Mouse (Mus musculus): ENCODE data around the gene Gm3336. TPM values are rescaled to one million over a fixed set of nuclear protein-coding genes. Genes with fewer than 3 reads are reported as not detected.

Gene Gm3336
- polyA plus RNA-seq, 1 experiment, result 73.6 TPM

DNA sequence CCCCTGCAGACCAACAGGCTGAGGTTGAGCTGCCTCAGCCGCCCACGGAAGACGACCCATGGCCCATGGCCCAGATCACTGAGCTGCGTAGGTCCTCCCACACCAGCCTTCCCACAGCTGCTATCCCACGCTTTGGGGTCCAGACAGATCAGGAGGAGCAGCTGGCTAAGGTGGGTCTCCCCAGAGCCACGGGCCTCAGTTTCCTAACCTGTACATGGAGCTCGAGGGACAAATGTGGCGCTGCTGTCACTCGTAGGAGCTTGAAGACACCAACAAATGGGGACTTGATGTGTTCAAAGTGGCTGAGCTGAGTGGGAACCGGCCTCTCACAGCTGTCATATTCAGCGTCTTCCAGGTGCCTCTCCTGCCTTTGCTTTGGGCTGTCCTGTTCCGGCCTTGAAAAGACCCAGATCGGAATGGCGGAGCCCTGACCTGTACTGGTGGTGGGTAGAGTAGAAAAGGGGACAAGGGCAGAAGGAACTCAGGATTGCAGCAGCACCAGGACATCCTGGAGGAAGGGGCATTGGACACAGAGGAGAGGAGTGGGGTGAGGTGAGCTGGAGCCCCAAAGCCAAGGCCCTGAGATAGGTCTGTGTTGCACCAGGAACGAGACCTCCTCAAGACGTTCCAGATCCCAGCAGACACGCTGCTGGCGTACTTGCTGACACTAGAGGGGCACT, 29.0 kb downstream of the Gm3336 start:
- H3K4me3 ChIP-seq (ENCODE audit: low read depth, low read length), result no peak overlapping the region
- H3K36me3 ChIP-seq (ENCODE audit: control insufficient read depth, insufficient read depth, low read length), result no peaks in the 10 kb centered on the region
- 85% methylated on average over 18 of the region's 18 CpGs for WGBS
- TF ChIP-seq CTCF (IDR thresholded peaks at IDR 0.05; ENCODE audit: extremely low read depth, insufficient read length, insufficient replicate concordance, low read depth, low read length) (no peak), POLR2A (IDR thresholded peaks at IDR 0.05; ENCODE audit: low read depth, low read length) (no peak)
- peaks cover 11% of the 10 kb centered on the region for H3K4me1 ChIP-seq (ENCODE audit: control insufficient read depth, insufficient read depth, insufficient read length, low read length)
- no peak overlapping the region for H3K27ac ChIP-seq (ENCODE audit: insufficient read depth, low read depth, low read length)
- peaks cover 26% of the 10 kb centered on the region for H3K27me3 ChIP-seq (ENCODE audit: control insufficient read depth, insufficient read depth, low read length)

DNA sequence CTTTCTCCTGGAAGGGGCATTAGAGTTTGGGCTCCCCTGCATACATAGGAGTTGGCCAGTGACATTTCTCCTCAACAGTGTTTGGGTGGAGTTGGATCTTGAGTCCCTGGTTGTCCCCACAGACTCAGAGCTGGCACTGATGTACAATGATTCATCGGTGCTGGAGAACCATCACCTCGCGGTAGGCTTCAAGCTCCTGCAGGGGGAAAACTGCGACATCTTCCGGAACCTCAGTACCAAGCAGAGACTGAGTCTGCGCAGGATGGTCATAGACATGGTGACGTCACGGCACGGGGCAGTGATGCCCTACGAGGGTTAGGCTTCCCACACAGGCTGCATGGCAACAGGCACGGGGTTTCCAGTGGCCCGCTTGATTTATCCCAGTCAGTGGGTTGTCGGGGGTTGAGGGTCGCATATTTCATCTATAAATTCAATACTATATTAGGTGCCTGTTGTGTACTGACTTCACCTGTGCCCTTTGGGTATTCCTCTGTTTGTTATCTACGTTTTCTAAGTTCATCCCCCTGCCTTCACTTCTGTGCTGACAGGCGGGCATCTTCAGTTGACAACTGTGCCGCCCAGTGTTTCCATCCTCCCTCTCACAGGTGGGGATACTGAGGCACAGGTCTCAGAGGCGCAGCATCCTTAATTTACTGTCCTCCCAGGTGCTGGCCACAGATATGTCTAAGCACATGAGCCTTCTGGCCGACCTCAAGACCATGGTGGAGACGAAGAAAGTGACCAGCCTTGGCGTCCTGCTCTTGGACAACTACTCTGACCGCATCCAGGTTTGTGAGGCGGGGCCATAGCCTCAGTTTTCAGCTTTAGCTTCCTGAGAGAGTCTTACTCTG, 30.1 kb downstream of the Gm3336 start:
- H3K36me3 ChIP-seq (ENCODE audit: control insufficient read depth, insufficient read depth, low read length), result no peaks in the 10 kb centered on the region
- peaks cover 12% of the 10 kb centered on the region for H3K4me1 ChIP-seq (ENCODE audit: control insufficient read depth, insufficient read depth, insufficient read length, low read length)
- no peak overlapping the region for H3K4me3 ChIP-seq (ENCODE audit: low read depth, low read length)
- TF ChIP-seq POLR2A (IDR thresholded peaks at IDR 0.05; ENCODE audit: low read depth, low read length), result no peak
- no peak for TF ChIP-seq CTCF (IDR thresholded peaks at IDR 0.05; ENCODE audit: extremely low read depth, insufficient read length, insufficient replicate concordance, low read depth, low read length)
- H3K27me3 ChIP-seq (ENCODE audit: control insufficient read depth, insufficient read depth, low read length), result peaks cover 20% of the 10 kb centered on the region
- H3K27ac ChIP-seq (ENCODE audit: insufficient read depth, low read depth, low read length), result no peak overlapping the region
- WGBS, result 84% methylated on average over 23 of the region's 23 CpGs

DNA sequence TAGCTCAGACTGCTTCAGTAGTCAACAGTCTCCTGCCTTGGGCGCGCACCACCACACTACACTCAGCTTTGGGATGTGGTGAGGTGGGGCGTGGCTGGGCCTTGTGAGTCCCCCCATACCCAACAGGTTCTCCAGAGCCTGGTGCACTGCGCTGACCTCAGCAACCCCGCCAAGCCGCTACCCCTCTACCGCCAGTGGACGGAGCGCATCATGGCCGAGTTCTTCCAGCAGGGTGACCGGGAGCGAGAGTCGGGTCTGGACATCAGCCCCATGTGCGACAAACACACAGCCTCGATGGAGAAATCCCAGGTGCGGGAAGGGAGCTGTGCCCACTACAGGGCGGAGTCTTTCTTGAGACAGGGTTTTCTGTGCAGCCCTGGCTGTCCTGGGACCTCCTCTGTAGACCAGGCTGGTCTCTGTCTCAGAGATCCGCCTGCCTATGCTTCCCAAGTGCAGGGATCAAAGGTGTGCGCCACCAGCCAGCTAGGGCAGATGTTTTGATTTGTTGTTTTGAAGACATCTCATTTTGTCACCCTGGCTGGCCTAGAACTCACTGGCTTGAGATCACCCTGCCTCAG, 30.8 kb downstream of the Gm3336 start:
- H3K4me3 ChIP-seq (ENCODE audit: low read depth, low read length), result no peak overlapping the region
- TF ChIP-seq POLR2A (IDR thresholded peaks at IDR 0.05; ENCODE audit: low read depth, low read length) (no peak), CTCF (IDR thresholded peaks at IDR 0.05; ENCODE audit: extremely low read depth, insufficient read length, insufficient replicate concordance, low read depth, low read length) (no peak)
- no peaks in the 10 kb centered on the region for H3K36me3 ChIP-seq (ENCODE audit: control insufficient read depth, insufficient read depth, low read length)
- H3K27ac ChIP-seq (ENCODE audit: insufficient read depth, low read depth, low read length), result no peak overlapping the region
- H3K27me3 ChIP-seq (ENCODE audit: control insufficient read depth, insufficient read depth, low read length), result peaks cover 17% of the 10 kb centered on the region
- 80% methylated on average over 19 of the region's 19 CpGs for WGBS
- H3K4me1 ChIP-seq (ENCODE audit: control insufficient read depth, insufficient read depth, insufficient read length, low read length), result peaks cover 5% of the 10 kb centered on the region

DNA sequence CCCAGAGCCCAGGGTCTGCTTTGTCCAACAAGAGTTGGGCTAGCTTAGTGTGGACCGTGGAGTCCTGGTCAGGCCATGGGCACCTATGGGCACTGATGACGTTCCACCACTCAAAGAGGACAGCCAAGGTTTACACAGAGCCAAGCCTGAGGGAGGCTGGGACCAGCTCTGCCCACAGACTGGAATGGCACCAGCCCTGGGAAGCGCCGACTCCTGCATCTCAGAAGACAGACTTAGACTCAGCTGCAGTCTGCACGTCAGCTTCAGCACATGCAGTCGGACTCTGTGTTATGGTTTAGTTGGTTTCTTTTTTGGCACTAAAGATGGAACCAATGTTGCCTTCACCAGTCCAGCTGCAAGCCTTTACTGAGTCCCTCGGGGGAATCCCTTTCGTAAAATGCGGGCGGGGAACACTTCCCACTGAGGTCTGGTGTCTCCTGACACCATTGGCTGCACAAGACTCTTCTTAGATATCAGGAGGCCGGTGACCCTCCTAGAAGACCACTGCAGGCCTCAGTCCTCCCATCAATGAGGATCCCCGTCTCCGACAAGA, 31.9 kb downstream of the Gm3336 start:
- no peak overlapping the region for H3K4me3 ChIP-seq (ENCODE audit: low read depth, low read length)
- TF ChIP-seq POLR2A (IDR thresholded peaks at IDR 0.05; ENCODE audit: low read depth, low read length) (no peak), CTCF (IDR thresholded peaks at IDR 0.05; ENCODE audit: extremely low read depth, insufficient read length, insufficient replicate concordance, low read depth, low read length) (no peak)
- H3K4me1 ChIP-seq (ENCODE audit: control insufficient read depth, insufficient read depth, insufficient read length, low read length), result peaks cover 7% of the 10 kb centered on the region
- 85% methylated on average over 13 of the region's 13 CpGs for WGBS
- H3K27ac ChIP-seq (ENCODE audit: insufficient read depth, low read depth, low read length), result no peak overlapping the region
- H3K36me3 ChIP-seq (ENCODE audit: control insufficient read depth, insufficient read depth, low read length), result no peaks in the 10 kb centered on the region
- H3K27me3 ChIP-seq (ENCODE audit: control insufficient read depth, insufficient read depth, low read length), result peaks cover 15% of the 10 kb centered on the region

DNA sequence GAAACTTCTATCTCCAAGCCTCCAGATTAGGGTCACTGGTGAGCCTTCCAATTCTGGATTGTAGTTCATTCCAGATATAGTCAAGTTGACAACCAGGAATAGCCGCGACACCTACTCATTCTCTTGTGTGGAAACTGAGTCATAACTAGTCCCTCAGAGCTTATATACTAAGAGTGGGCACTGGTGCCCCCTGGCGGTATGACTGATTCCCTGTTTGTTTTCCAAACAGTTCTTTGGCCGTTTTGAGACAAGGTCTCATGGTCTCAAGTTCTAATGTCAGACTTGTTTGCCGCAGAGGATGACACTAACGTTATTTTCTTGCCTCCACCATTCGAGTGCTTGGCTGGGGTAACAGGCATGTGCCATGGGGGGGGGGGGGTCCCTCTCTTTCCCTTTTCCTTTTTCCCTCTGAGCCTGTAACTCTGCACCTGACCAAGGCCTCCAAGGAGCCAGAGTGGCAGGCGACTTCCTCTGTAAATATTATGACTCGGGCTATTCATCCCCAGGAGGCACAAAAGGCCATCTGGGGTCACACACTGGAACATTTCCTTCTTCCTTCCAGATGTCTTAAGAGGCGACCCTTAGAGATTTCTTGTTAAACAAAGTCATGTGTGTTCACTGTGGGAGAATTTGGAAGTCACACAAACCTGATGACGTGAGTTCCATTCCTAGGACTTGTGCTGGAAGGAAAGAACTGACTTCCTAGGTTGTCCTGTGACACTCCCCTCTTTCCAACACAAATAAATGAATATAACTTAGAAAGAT, 33.8 kb downstream of the Gm3336 start:
- peak overlapping the region; percentile 81 for H3K27ac ChIP-seq (ENCODE audit: insufficient read depth, low read depth, low read length)
- peaks cover 8% of the 10 kb centered on the region; the same call in 1 of the 2 replicates for H3K36me3 ChIP-seq (ENCODE audit: control insufficient read depth, insufficient read depth, low read length)
- H3K27me3 ChIP-seq (ENCODE audit: control insufficient read depth, insufficient read depth, low read length), result no peaks in the 10 kb centered on the region
- 16% methylated on average over 11 of the region's 11 CpGs for WGBS
- TF ChIP-seq POLR2A (IDR thresholded peaks at IDR 0.05; ENCODE audit: low read depth, low read length) (no peak), CTCF (IDR thresholded peaks at IDR 0.05; ENCODE audit: extremely low read depth, insufficient read length, insufficient replicate concordance, low read depth, low read length) (peak; percentile 35; the same call in 1 of the 2 replicates)
- H3K4me1 ChIP-seq (ENCODE audit: control insufficient read depth, insufficient read depth, insufficient read length, low read length), result peaks cover 12% of the 10 kb centered on the region
- no peak overlapping the region for H3K4me3 ChIP-seq (ENCODE audit: low read depth, low read length)

DNA sequence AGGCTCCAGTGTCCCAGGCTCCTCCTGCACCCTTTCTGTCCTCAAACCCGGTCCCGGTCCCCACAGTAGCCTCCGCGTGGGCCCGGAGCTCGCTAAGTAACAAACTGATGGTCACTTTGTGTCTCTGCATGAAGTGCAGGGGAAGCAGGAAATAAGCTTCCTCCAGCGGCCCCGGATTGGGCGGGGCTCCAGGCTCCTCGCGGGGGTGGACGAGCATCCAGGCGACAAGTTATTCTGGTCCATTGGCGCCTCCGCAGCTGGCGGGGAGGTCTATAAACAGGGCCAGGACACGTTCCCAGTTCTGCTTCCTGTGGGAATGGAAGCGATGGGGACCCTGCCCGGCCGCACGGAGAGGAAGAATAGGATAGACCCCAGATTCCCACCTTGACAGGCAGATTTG, 34.8 kb downstream of the Gm3336 start:
- peak overlapping the region; percentile 81 for H3K27ac ChIP-seq (ENCODE audit: insufficient read depth, low read depth, low read length)
- TF ChIP-seq POLR2A (IDR thresholded peaks at IDR 0.05; ENCODE audit: low read depth, low read length), result peak; percentile 56; the same call in 1 of the 2 replicates
- TF ChIP-seq CTCF (IDR thresholded peaks at IDR 0.05; ENCODE audit: extremely low read depth, insufficient read length, insufficient replicate concordance, low read depth, low read length), result 0 out of 2 replicates have a peak, but pooled peaks have one; percentile 3
- H3K4me3 ChIP-seq (ENCODE audit: low read depth, low read length), result peak overlapping the region; percentile 44
- WGBS, result 12% methylated on average over 21 of the region's 21 CpGs
- H3K27me3 ChIP-seq (ENCODE audit: control insufficient read depth, insufficient read depth, low read length), result no peaks in the 10 kb centered on the region
- peaks cover 16% of the 10 kb centered on the region for H3K36me3 ChIP-seq (ENCODE audit: control insufficient read depth, insufficient read depth, low read length)
- H3K4me1 ChIP-seq (ENCODE audit: control insufficient read depth, insufficient read depth, insufficient read length, low read length), result peaks cover 12% of the 10 kb centered on the region

All from small intestine, adult 2 months (tissue).